Mouse (Mus musculus): ENCODE measurements around the gene Gm17455. TPM values are rescaled to one million over a fixed set of nuclear protein-coding genes. Genes with fewer than 3 reads are reported as not detected.

Gene Gm17455
- polyA plus RNA-seq, 1 experiment from 2014 or later, result 6.9 TPM

GRCm38 (mm10) chr10:60400507-60401295 lies 1.2 kb downstream of the Gm17455 start:
- Histone ChIP-seq H3K9ac (replicated peaks) (no peak overlapping the region), H3K9me3 (no peaks in the 10 kb centered on the region), H3K4me3 (no peak overlapping the region), H3K27ac (replicated peaks) (no peak overlapping the region), H3K4me2 (replicated peaks) (no peak overlapping the region), H3K36me3 (no peaks in the 10 kb centered on the region), H3K4me1 (peaks cover 3% of the 10 kb centered on the region; the same call in 1 of the 2 replicates), H3K27me3 (no peaks in the 10 kb centered on the region)
- no peak for ATAC-seq (replicated peaks)
- 77% methylated on average over 11 of the region's 11 CpGs for WGBS

- ATAC-seq (replicated peaks), result no peak
- no peak overlapping the region for H3K9ac ChIP-seq (replicated peaks)
- H3K27me3 ChIP-seq, result no peaks in the 10 kb centered on the region
- H3K4me1 ChIP-seq, result no peaks in the 10 kb centered on the region
- no peak overlapping the region for H3K27ac ChIP-seq (replicated peaks)
- no peaks in the 10 kb centered on the region for H3K9me3 ChIP-seq
- WGBS, result 43% methylated on average over 7 of the region's 7 CpGs
- H3K4me3 ChIP-seq, result no peak overlapping the region
- H3K36me3 ChIP-seq, result no peaks in the 10 kb centered on the region
- no peak overlapping the region for H3K4me2 ChIP-seq (replicated peaks)
These were observed 6.1 kb downstream of the Gm17455 start for GRCm38 (mm10) chr10:60405460-60406177.

GRCm38 (mm10) chr10:60407831-60408230 lies 8.3 kb downstream of the Gm17455 start:
- WGBS, result 5% methylated on average over 5 of the region's 5 CpGs
- H3K9ac ChIP-seq (replicated peaks), result no peak overlapping the region
- no peaks in the 10 kb centered on the region for H3K9me3 ChIP-seq
- no peaks in the 10 kb centered on the region for H3K4me1 ChIP-seq
- no peak overlapping the region for H3K4me2 ChIP-seq (replicated peaks)
- ATAC-seq (replicated peaks), result peak; percentile 69
- no peaks in the 10 kb centered on the region for H3K27me3 ChIP-seq
- no peak overlapping the region for H3K4me3 ChIP-seq
- no peaks in the 10 kb centered on the region for H3K36me3 ChIP-seq
- no peak overlapping the region for H3K27ac ChIP-seq (replicated peaks)

GRCm38 (mm10) chr10:60411794-60412193 lies 12.3 kb downstream of the Gm17455 start:
- H3K9me3 ChIP-seq, result no peaks in the 10 kb centered on the region
- no peaks in the 10 kb centered on the region for H3K27me3 ChIP-seq
- H3K4me1 ChIP-seq, result no peaks in the 10 kb centered on the region
- no peak overlapping the region for H3K27ac ChIP-seq (replicated peaks)
- no peak overlapping the region for H3K9ac ChIP-seq (replicated peaks)
- no peak overlapping the region for H3K4me2 ChIP-seq (replicated peaks)
- H3K4me3 ChIP-seq, result no peak overlapping the region
- ATAC-seq (replicated peaks), result no peak
- H3K36me3 ChIP-seq, result no peaks in the 10 kb centered on the region
- 29% methylated on average over 5 of the region's 5 CpGs for WGBS

GRCm38 (mm10) chr10:60413756-60414155 lies 14.2 kb downstream of the Gm17455 start:
- no peak overlapping the region for H3K4me3 ChIP-seq
- no peak overlapping the region for H3K27ac ChIP-seq (replicated peaks)
- no peaks in the 10 kb centered on the region for H3K4me1 ChIP-seq
- no peaks in the 10 kb centered on the region for H3K9me3 ChIP-seq
- H3K27me3 ChIP-seq, result no peaks in the 10 kb centered on the region
- no peak overlapping the region for H3K4me2 ChIP-seq (replicated peaks)
- ATAC-seq (replicated peaks), result no peak
- H3K36me3 ChIP-seq, result no peaks in the 10 kb centered on the region
- 78% methylated on average over 2 of the region's 2 CpGs for WGBS
- H3K9ac ChIP-seq (replicated peaks), result no peak overlapping the region

GRCm38 (mm10) chr10:60417041-60417440 lies 17.5 kb downstream of the Gm17455 start:
- Histone ChIP-seq H3K9me3 (no peaks in the 10 kb centered on the region), H3K4me3 (no peak overlapping the region), H3K4me2 (replicated peaks) (no peak overlapping the region), H3K27me3 (no peaks in the 10 kb centered on the region), H3K4me1 (no peaks in the 10 kb centered on the region), H3K27ac (replicated peaks) (no peak overlapping the region), H3K9ac (replicated peaks) (no peak overlapping the region), H3K36me3 (no peaks in the 10 kb centered on the region)
- ATAC-seq (replicated peaks), result no peak
- WGBS, result 84% methylated on average over 2 of the region's 2 CpGs

- Histone ChIP-seq H3K4me1 (no peaks in the 10 kb centered on the region), H3K27ac (replicated peaks) (no peak overlapping the region), H3K4me3 (no peak overlapping the region), H3K9ac (replicated peaks) (no peak overlapping the region), H3K27me3 (no peaks in the 10 kb centered on the region), H3K36me3 (no peaks in the 10 kb centered on the region), H3K4me2 (replicated peaks) (no peak overlapping the region), H3K9me3 (no peaks in the 10 kb centered on the region)
- WGBS, result 13% methylated on average over 3 of the region's 3 CpGs
- ATAC-seq (replicated peaks), result peak; percentile 76; the same call in 1 of the 2 replicates
These were observed 18.6 kb downstream of the Gm17455 start for GRCm38 (mm10) chr10:60418137-60418536.

GRCm38 (mm10) chr10:60419624-60420023 lies 20.1 kb downstream of the Gm17455 start:
- H3K36me3 ChIP-seq, result no peaks in the 10 kb centered on the region
- 27% methylated on average over 4 of the region's 4 CpGs for WGBS

GRCm38 (mm10) chr10:60422756-60423155 lies 23.2 kb downstream of the Gm17455 start:
- Histone ChIP-seq H3K9ac (replicated peaks) (no peak overlapping the region), H3K27ac (replicated peaks) (no peak overlapping the region), H3K4me1 (no peaks in the 10 kb centered on the region), H3K4me2 (replicated peaks) (no peak overlapping the region), H3K36me3 (no peaks in the 10 kb centered on the region), H3K4me3 (no peak overlapping the region), H3K27me3 (no peaks in the 10 kb centered on the region), H3K9me3 (0 out of 2 replicates have a peak, but pooled peaks cover 3% of the 10 kb centered on the region)
- ATAC-seq (replicated peaks), result no peak
- 65% methylated on average over 7 of the region's 7 CpGs for WGBS

More at GRCm38 (mm10) chr10:60419624-60420023, 20.1 kb downstream of the Gm17455 start:
- Histone ChIP-seq H3K4me2 (replicated peaks) (no peak overlapping the region), H3K4me3 (no peak overlapping the region), H3K9ac (replicated peaks) (no peak overlapping the region), H3K4me1 (no peaks in the 10 kb centered on the region), H3K27me3 (no peaks in the 10 kb centered on the region), H3K27ac (replicated peaks) (no peak overlapping the region), H3K9me3 (no peaks in the 10 kb centered on the region)
- ATAC-seq (replicated peaks), result no peak

GRCm38 (mm10) chr10:60430001-60430400 lies 30.5 kb downstream of the Gm17455 start:
- H3K4me2 ChIP-seq (replicated peaks), result no peak overlapping the region
- 18% methylated on average over 10 of the region's 10 CpGs for WGBS

GRCm38 (mm10) chr10:60430591-60430990 lies 31.1 kb downstream of the Gm17455 start:
- Histone ChIP-seq H3K27ac (replicated peaks) (no peak overlapping the region), H3K4me3 (no peak overlapping the region), H3K27me3 (no peaks in the 10 kb centered on the region), H3K9ac (replicated peaks) (no peak overlapping the region), H3K36me3 (no peaks in the 10 kb centered on the region), H3K4me2 (replicated peaks) (no peak overlapping the region), H3K9me3 (0 out of 2 replicates have a peak, but pooled peaks cover 3% of the 10 kb centered on the region), H3K4me1 (peaks cover 11% of the 10 kb centered on the region)
- no peak for ATAC-seq (replicated peaks)
- WGBS, result 10% methylated on average over 6 of the region's 6 CpGs

More at GRCm38 (mm10) chr10:60430001-60430400, 30.5 kb downstream of the Gm17455 start:
- H3K27me3 ChIP-seq, result no peaks in the 10 kb centered on the region
- peaks cover 11% of the 10 kb centered on the region for H3K4me1 ChIP-seq
- no peak overlapping the region for H3K27ac ChIP-seq (replicated peaks)
- H3K9me3 ChIP-seq, result 0 out of 2 replicates have a peak, but pooled peaks cover 3% of the 10 kb centered on the region
- H3K9ac ChIP-seq (replicated peaks), result no peak overlapping the region
- no peak overlapping the region for H3K4me3 ChIP-seq
- no peak for ATAC-seq (replicated peaks)
- no peaks in the 10 kb centered on the region for H3K36me3 ChIP-seq

GRCm38 (mm10) chr10:60432679-60433078 lies 33.2 kb downstream of the Gm17455 start:
- H3K4me3 ChIP-seq, result no peak overlapping the region
- WGBS, result 31% methylated on average over 4 of the region's 4 CpGs
- H3K27ac ChIP-seq (replicated peaks), result no peak overlapping the region
- H3K27me3 ChIP-seq, result no peaks in the 10 kb centered on the region
- peaks cover 11% of the 10 kb centered on the region for H3K4me1 ChIP-seq
- no peaks in the 10 kb centered on the region for H3K9me3 ChIP-seq
- H3K9ac ChIP-seq (replicated peaks), result no peak overlapping the region
- no peak for ATAC-seq (replicated peaks)
- H3K36me3 ChIP-seq, result no peaks in the 10 kb centered on the region
- no peak overlapping the region for H3K4me2 ChIP-seq (replicated peaks)
